Mouse (Mus musculus): ENCODE measurements around the gene Mtor. TPM values are rescaled to one million over a fixed set of nuclear protein-coding genes. Genes with fewer than 3 reads are reported as not detected.

Gene Mtor
- 12.7 and 13.8 TPM in 2 replicates for polyA plus RNA-seq (2015; fragmentation: Nextera tagmentation; extraction: Ambion mirVana)

DNA sequence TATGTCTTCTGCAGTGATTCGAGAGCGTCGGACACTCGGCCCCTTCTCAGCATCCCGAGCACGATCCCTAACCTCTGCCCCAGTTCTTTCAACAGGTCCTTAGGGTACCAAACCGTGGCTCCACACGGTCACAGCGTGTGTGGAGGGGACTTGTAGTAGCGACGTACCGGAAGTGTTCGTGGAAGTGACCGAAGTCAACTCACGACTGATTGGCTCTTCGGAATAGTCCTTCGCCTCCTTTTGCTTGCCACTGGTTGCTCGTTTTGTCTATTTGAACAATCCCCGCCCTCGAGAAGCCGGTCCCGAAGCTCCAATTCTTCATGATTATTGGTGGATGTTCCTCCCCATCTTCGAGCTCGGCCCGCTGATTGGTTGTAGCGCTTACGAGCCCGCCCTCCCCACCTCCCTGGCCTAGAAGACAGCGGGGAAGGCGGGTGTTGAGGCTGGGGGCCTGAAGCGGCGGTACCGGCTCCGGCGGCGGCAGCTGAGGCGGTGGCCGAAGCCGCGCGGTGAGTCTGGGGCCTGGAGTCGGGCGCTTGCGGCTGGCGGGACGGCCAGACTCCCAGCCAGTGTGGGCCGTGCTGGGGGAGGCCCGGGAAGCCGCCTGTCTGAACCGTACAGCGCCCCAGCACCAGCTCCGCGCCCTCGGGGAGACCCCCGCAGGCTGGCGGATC is at the start of gene Mtor:
Gene Mtor, plus strand, starts transcription at position 433 of the 674 bp plus-strand sequence.
- H3K4me3 ChIP-seq: peak within 1 kb of the TSS; percentile 89
- peaks cover 7% of the 10 kb centered on the region; the same call in 1 of the 2 replicates for H3K36me3 ChIP-seq
- under 1% methylated on average over 56 of the region's 56 CpGs for WGBS
- H3K4me2 ChIP-seq: peak within 1 kb of the TSS; percentile 76
- H3K4me1 ChIP-seq (replicated peaks): peaks cover 29% of the 10 kb centered on the region
- H3K27ac ChIP-seq: peak within 1 kb of the TSS; percentile 76
- peak within 1 kb of the TSS; percentile 86 for H3K9ac ChIP-seq
- H3K27me3 ChIP-seq: no peaks in the 10 kb centered on the region
- peak; percentile 94 for ATAC-seq (replicated peaks; ENCODE audit: insufficient number of reproducible peaks, insufficient read depth, low FRiP score, low read depth)
- no peaks in the 10 kb centered on the region for H3K9me3 ChIP-seq (replicated peaks)

DNA sequence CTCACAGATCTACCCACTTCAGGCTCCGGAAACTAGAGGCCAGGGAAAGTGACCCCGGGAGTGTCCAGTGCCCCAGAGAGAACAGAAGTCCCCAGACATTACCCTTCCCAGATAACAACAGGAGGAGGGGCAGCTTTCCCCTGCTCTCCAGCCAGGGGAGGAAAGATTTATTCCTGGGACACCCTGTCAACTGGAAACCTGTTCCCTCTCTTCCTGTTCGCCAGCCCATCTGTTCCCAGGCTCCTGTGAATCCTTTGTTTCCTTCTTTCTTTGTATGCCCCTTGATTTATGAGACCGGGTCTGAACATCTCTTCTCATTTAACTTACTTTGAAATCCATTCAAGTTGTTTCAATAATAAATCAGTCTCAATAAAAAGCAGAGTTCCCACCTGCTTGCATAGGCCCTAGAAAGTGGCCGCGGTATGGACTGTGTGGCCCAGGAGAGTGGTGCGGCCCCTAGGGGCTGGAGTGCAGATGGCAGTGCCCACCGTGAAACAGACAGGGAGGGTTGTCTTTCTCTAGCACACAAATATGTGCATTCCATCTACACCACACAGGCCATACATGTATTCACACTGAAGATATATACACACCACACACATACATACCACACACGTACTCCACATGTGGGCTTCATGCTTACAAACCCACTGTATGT is 48.8 kb upstream of the Mtor start:
- Histone ChIP-seq H3K36me3 (no peaks in the 10 kb centered on the region), H3K4me2 (no peak overlapping the region), H3K27ac (no peak overlapping the region), H3K4me1 (replicated peaks) (peaks cover 3% of the 10 kb centered on the region), H3K4me3 (no peak overlapping the region), H3K27me3 (peaks cover 33% of the 10 kb centered on the region), H3K9me3 (replicated peaks) (no peaks in the 10 kb centered on the region), H3K9ac (no peak overlapping the region)
- ATAC-seq (replicated peaks; ENCODE audit: insufficient number of reproducible peaks, insufficient read depth, low FRiP score, low read depth): no peak
- WGBS: 62% methylated on average over 9 of the region's 9 CpGs

DNA sequence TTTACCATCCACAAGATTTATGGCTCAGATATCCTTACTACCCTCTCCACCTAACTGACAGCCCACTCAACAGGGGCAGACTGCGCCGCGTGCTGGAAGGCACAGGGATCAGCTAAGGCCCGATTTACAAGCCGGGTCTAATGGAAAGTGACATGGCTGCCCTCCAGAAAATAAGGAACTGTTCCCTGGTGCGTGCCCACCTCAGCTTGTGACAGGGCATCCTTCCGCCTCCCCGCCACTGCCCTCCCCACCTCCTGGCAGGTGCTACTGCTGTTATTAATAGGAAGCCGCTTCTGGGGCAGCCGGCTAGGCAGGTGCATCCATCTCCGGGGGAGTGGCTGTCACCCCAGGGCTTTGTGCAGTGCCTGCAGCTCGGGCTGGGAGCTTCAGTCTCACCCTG is 45.0 kb upstream of the Mtor start:
- WGBS: 20% methylated on average over 12 of the region's 12 CpGs
- Histone ChIP-seq H3K36me3 (no peaks in the 10 kb centered on the region), H3K4me2 (no peak overlapping the region), H3K27me3 (peaks cover 68% of the 10 kb centered on the region), H3K27ac (no peak overlapping the region), H3K9ac (no peak overlapping the region), H3K4me1 (replicated peaks) (peaks cover 12% of the 10 kb centered on the region), H3K4me3 (no peak overlapping the region), H3K9me3 (replicated peaks) (no peaks in the 10 kb centered on the region)
- ATAC-seq (replicated peaks; ENCODE audit: insufficient number of reproducible peaks, insufficient read depth, low FRiP score, low read depth): no peak

DNA sequence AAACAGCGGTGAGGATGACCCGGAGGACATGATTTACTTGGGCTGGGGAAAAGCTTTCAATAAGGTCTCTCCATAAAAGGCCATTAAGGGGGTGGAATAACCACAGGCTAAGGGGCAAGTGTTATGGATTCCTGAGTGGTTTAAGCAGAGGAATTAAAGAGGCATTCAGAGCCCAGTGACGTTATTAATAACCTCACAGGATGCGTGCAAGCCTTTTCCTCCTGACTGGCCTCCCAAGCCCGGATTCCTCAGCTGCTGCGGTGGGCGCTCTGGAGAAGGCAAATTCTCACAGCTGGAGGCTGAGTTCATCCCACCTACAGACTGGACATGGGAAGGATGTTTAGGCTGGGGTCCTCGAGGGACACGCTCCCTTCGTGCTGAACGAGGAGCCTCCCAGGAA is 43.7 kb upstream of the Mtor start:
- no peak overlapping the region for H3K9ac ChIP-seq
- no peak overlapping the region for H3K4me2 ChIP-seq
- peaks cover 12% of the 10 kb centered on the region for H3K4me1 ChIP-seq (replicated peaks)
- peaks cover 72% of the 10 kb centered on the region for H3K27me3 ChIP-seq
- H3K36me3 ChIP-seq: no peaks in the 10 kb centered on the region
- H3K9me3 ChIP-seq (replicated peaks): no peaks in the 10 kb centered on the region
- H3K27ac ChIP-seq: no peak overlapping the region
- no peak for ATAC-seq (replicated peaks; ENCODE audit: insufficient number of reproducible peaks, insufficient read depth, low FRiP score, low read depth)
- H3K4me3 ChIP-seq: no peak overlapping the region
- WGBS: 11% methylated on average over 11 of the region's 11 CpGs

DNA sequence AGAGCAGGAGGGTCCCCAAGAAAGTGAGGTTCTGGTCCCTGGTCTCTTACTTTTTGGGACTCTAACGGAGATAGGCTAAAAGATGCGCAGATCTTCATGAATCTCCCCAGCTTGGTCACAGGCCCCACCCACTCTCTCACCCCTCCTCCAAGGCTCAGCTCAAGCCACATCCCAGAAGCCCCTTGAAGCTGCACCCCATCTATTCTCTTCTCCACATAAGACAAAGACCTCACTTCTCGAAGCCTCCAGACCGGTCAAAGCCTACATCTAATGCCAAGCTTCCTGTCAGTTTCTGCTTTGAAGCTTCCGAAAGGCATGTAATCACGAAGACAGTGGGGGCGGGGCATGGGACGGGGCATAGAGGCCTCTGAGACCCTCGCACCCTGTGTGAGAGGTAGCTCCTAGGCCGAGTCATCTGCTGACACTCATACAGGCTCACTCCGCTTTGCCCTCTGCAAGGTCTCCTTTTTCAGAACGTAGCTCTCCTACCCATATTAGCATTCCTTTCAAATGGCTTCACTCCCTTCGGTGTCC is 43.1 kb upstream of the Mtor start:
- Histone ChIP-seq H3K36me3 (no peaks in the 10 kb centered on the region), H3K4me1 (replicated peaks) (peaks cover 12% of the 10 kb centered on the region), H3K27ac (no peak overlapping the region), H3K27me3 (peaks cover 72% of the 10 kb centered on the region), H3K9ac (no peak overlapping the region), H3K4me3 (no peak overlapping the region), H3K9me3 (replicated peaks) (no peaks in the 10 kb centered on the region), H3K4me2 (no peak overlapping the region)
- ATAC-seq (replicated peaks; ENCODE audit: insufficient number of reproducible peaks, insufficient read depth, low FRiP score, low read depth): no peak
- WGBS: 11% methylated on average over 13 of the region's 13 CpGs

DNA sequence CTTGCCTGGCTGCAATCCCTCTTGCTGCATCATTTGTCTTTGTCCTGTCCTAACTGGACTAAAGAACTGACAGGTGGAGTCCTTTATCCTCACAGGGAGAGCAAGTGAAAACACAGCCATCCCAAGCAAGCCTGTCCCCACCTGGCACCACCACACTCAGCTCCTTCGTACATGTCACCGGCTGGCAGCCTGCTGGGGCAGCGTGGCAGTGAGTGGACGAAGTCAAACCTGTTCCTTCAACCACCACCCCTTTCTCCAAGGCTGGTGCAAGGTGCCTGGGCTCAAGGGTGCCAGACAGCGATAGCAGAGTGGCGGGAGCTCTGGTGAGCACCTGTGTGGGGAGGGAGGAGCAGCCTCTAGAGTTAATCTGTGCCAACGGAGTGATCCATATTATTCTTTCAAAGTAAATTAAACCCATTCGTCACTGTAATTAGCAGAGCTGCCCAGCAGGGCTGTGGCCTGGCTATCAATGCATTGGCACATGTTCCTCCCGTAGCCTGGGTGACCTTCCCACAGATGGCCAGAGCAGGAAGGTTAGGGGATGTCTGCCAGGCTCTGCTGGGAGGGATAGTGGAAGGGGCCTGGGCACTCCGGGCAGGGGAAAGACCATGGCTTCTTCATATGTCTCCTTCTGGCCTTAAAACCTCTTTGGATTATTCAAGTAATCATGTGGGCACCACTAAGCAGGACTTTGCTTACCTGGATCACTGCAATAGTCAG is 40.0 kb upstream of the Mtor start:
- no peaks in the 10 kb centered on the region for H3K9me3 ChIP-seq (replicated peaks)
- no peak overlapping the region for H3K9ac ChIP-seq
- H3K4me1 ChIP-seq (replicated peaks): peaks cover 12% of the 10 kb centered on the region
- peaks cover 55% of the 10 kb centered on the region for H3K27me3 ChIP-seq
- no peak overlapping the region for H3K4me3 ChIP-seq
- H3K36me3 ChIP-seq: no peaks in the 10 kb centered on the region
- ATAC-seq (replicated peaks; ENCODE audit: insufficient number of reproducible peaks, insufficient read depth, low FRiP score, low read depth): no peak
- H3K27ac ChIP-seq: no peak overlapping the region
- 71% methylated on average over 10 of the region's 10 CpGs for WGBS
- no peak overlapping the region for H3K4me2 ChIP-seq

DNA sequence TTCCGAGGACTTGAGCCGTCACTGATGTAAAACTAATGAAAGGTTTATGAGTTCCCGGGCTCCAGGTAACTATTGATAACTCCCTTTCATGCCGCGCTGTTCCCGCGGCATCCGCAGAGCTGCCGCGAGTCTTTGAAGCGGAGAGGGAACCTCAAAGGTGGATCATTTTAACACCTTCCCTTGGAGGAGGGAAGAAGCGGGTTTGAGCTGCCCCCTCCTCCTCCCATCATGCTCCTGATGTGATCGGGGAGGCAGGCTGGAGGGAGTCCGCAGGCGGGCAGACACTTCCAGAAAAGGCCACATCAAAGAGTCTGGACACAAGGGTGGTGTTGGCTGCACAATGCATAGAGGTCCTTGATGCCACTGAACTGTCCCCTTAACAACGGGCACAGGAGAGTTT is 32.8 kb upstream of the Mtor start:
- H3K4me1 ChIP-seq (replicated peaks): no peaks in the 10 kb centered on the region
- H3K36me3 ChIP-seq: no peaks in the 10 kb centered on the region
- WGBS: 14% methylated on average over 16 of the region's 16 CpGs
- no peak overlapping the region for H3K9ac ChIP-seq
- peaks cover 51% of the 10 kb centered on the region for H3K27me3 ChIP-seq
- no peak overlapping the region for H3K27ac ChIP-seq
- no peaks in the 10 kb centered on the region for H3K9me3 ChIP-seq (replicated peaks)
- no peak overlapping the region for H3K4me2 ChIP-seq
- H3K4me3 ChIP-seq: no peak overlapping the region
- ATAC-seq (replicated peaks; ENCODE audit: insufficient number of reproducible peaks, insufficient read depth, low FRiP score, low read depth): no peak

DNA sequence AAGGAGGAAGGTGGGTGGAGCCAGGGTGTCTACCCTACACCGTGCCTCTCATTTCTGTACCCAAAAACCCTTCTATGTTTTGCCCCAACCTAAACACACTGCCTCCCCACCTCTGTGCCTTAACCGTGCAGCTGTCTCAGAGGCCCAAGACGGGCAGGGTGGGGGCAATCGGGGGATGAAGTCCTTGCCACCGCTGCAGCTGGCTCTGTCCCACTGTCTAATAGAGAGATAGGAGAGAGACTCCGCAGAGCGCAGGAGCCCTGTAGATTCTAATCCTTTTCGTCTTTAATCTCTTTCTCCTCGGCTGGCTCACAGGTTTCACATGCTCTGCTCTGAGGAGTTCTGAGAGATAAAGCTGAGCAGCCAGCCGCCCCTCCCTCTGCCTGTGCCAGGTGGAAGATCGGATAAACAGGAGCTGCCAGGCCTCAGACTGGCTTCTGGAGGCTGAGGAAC is 31.3 kb upstream of the Mtor start:
- Histone ChIP-seq H3K4me3 (no peak overlapping the region), H3K9ac (no peak overlapping the region), H3K4me2 (no peak overlapping the region), H3K9me3 (replicated peaks) (no peaks in the 10 kb centered on the region), H3K36me3 (no peaks in the 10 kb centered on the region), H3K27me3 (peaks cover 47% of the 10 kb centered on the region), H3K4me1 (replicated peaks) (no peaks in the 10 kb centered on the region), H3K27ac (no peak overlapping the region)
- ATAC-seq (replicated peaks; ENCODE audit: insufficient number of reproducible peaks, insufficient read depth, low FRiP score, low read depth): no peak
- 27% methylated on average over 11 of the region's 11 CpGs for WGBS

DNA sequence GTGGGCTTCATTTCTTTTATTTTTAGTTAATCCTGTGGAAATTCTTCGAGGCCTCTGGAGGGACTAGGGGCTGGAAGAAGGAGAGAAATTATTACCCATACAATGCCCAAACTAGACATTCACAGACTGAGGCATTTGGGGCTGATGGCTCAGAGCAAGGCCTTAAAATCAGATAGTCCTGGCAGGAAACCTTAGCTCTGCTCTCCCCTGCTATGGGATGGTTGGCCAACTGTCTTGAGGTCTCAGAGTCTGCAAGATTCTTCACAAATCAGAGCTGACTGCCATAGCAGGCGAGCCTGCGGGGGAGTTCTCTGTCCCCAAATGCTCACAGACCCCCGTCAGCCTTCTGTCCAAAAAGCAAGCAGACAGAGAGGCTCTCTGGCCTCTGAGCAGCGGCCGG is 30.9 kb upstream of the Mtor start:
- H3K4me2 ChIP-seq: no peak overlapping the region
- no peaks in the 10 kb centered on the region for H3K9me3 ChIP-seq (replicated peaks)
- no peaks in the 10 kb centered on the region for H3K4me1 ChIP-seq (replicated peaks)
- no peak overlapping the region for H3K4me3 ChIP-seq
- no peak overlapping the region for H3K9ac ChIP-seq
- WGBS: 56% methylated on average over 6 of the region's 6 CpGs
- ATAC-seq (replicated peaks; ENCODE audit: insufficient number of reproducible peaks, insufficient read depth, low FRiP score, low read depth): no peak
- H3K36me3 ChIP-seq: no peaks in the 10 kb centered on the region
- H3K27me3 ChIP-seq: peaks cover 47% of the 10 kb centered on the region
- H3K27ac ChIP-seq: no peak overlapping the region

DNA sequence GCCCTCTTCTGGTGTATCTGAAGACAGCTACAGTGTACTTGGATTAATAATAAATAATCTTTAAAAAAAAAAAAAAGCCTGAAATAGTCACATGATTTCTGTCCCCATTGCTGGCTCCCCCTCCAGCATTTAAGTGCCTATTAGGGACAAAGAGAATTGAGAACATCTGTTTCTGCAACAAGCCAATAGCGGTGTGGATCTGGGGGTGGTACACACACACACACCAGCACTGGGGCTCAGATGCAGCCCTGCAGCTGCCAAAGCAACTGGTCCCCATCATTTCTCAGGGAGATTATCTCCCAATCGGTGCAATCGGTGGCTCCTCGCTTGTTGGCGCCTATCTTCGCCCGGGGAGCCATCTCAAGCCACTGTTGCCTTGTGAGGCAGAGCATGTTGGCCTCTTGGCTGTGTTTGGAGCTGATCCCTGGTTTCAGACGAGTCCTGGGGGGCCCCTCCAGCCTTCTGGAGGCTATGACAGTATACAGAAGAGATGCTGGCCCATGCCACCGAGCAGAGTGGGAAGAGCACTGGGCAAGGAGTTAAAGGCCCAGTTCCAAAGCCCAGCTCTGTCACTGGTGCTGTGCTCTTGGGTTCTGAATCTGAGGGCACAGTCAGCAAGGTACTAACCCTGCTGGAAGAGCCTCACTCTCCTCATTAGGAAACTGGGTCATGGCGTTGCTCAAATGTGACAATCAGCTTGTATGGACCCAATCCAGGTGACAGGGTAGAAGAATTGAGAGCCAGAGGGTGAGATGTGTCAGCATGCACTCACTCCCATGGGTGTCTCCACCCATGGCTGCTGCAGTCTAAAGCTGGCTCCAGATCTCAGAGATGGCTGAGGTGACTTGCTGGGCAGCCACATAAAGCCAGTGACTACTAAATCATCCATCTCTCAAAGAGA is 21.2 kb upstream of the Mtor start:
- Histone ChIP-seq H3K9me3 (replicated peaks) (no peaks in the 10 kb centered on the region), H3K4me2 (no peak overlapping the region), H3K27me3 (no peaks in the 10 kb centered on the region), H3K4me1 (replicated peaks) (no peaks in the 10 kb centered on the region), H3K27ac (no peak overlapping the region), H3K9ac (no peak overlapping the region), H3K36me3 (0 out of 2 replicates have a peak, but pooled peaks cover 4% of the 10 kb centered on the region), H3K4me3 (no peak overlapping the region)
- no peak for ATAC-seq (replicated peaks; ENCODE audit: insufficient number of reproducible peaks, insufficient read depth, low FRiP score, low read depth)
- WGBS: 76% methylated on average over 10 of the region's 10 CpGs
